Mouse (Mus musculus): Measurements from ENCODE around the gene Sparc.

DNA sequence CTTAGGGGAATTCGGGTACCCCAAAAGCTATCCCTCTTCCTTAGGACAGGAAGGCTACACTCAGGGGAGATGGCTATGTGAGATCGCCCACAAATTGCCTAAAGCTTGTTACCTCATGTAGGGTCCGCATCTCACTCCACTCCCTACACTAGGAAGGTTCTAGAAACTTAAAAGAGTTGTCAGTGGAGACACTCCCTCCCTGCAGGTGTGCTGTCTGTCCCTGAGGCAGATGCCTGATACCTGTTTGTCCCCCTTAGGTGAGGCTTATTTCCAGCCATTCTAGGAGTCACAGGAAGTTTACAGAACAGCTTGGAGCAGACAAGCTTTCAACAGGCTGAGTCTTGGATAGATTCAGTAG, 4.3 kb downstream of the Sparc start:
- TF ChIP-seq POLR2A (IDR thresholded peaks at IDR 0.05; ENCODE audit: borderline replicate concordance, extremely low read depth, low read depth, low read length) (no peak), CTCF (IDR thresholded peaks at IDR 0.05; ENCODE audit: insufficient read depth, low read length) (no peak)

Measured in lung, adult 2 months (tissue).